Mouse (Mus musculus) embryonic facial prominence, embryonic 12.5 days (tissue): ENCODE data around the gene Lamtor2. TPM values are rescaled to one million over a fixed set of nuclear protein-coding genes. Genes with fewer than 3 reads are reported as not detected.
"Not testable (repeated sequence)": the region's sequence is repeated elsewhere in the genome, so short reads cannot be mapped to it uniquely, and the experiment has no call there.

Experiments
- ATAC-seq: fragments of 200-750 bp; cut with Nextera tagmentation; 2 replicates; pipeline ENCODE4 v1.8.0; 2017; ENCODE audit not compliant: insufficient number of reproducible peaks, insufficient read depth, low FRiP score, low TSS enrichment
- H3K27ac ChIP-seq: fragments of 300-500 bp; sonication (generic); 2 replicates; pipeline ENCODE4 v1.5.1; 2016; ENCODE audit warnings: mild to moderate bottlenecking
- H3K27me3 ChIP-seq: fragments of 300-500 bp; sonication (generic); 2 replicates; pipeline ENCODE4 v1.6.1; 2016; ENCODE audit warnings: mild to moderate bottlenecking, moderate library complexity
- H3K36me3 ChIP-seq: fragments of 300-500 bp; sonication (generic); 2 replicates; pipeline ENCODE4 v1.6.1; 2016; ENCODE audit warnings: mild to moderate bottlenecking
- H3K4me1 ChIP-seq: fragments of 300-500 bp; sonication (generic); 2 replicates; pipeline ENCODE4 v1.6.1; 2016
- H3K4me2 ChIP-seq: fragments of 300-500 bp; sonication (generic); replicated peaks from 2 replicates; pipeline ENCODE4 v1.6.1; 2016; ENCODE audit warnings: mild to moderate bottlenecking, moderate library complexity
- H3K4me3 ChIP-seq: fragments of 300-500 bp; sonication (generic); 2 replicates; pipeline ENCODE4 v1.5.1; 2016; ENCODE audit warnings: mild to moderate bottlenecking
- H3K9ac ChIP-seq: fragments of 300-500 bp; sonication (generic); 2 replicates; pipeline ENCODE4 v1.6.1; 2016; ENCODE audit warnings: mild to moderate bottlenecking, moderate library complexity
- H3K9me3 ChIP-seq: fragments of 300-500 bp; sonication (generic); 2 replicates; pipeline ENCODE4 v1.6.1; 2016; ENCODE audit warnings: mild to moderate bottlenecking, moderate library complexity
- WGBS: fragments of 180-500 bp; shearing (Covaris S2); methylation state at CpG from one replicate; pipeline ENCODE4 v1.1.7; 2016; 5-methylcytosine and 5-hydroxymethylcytosine counted together
- polyA plus RNA-seq: library from polyadenylated mRNA; unstranded; fragments of >200 nt; fragmentation: Nextera tagmentation; extraction: Ambion mirVana; gene quantifications from 2 replicates; pipeline ENCODE4 v1.2.1, GENCODE M21; 2016

The Lamtor2 gene
- polyA plus RNA-seq, 1 experiment from 2014 or later: 144 TPM

DNA sequence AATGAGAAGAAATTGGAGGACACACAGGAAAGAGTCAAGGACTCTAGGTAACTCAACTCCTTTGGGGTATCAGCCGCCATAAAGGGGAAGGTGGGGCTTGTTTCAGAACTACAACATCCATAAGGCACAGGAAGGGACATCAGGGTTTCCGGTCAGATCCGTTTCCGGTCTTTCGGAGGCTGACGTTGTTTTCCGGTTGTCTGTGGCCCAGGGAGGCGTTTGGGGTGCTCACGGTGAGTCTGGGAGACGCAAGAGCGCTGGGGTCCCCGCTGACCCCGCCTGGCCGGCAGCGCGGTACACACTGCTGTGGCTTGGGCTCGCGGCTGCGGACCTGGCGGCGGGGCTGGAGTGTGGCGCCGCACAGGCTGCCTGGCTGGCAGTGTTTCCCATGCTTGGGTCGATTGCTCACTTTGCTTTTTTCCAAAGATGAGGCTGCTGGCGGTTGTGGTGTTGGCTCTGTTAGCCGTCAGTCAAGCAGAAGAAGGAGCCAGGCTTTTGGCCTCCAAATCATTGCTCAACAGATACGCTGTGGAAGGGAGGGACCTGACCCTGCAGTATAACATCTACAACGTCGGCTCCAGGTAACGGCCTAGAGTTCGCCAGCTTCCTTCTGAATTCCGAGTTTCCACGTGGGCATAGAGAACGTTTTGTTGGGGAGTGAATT is 26.7 kb upstream of the Lamtor2 start:
- Histone ChIP-seq H3K9me3 (no peaks in the 10 kb centered on the region), H3K27me3 (no peaks in the 10 kb centered on the region), H3K4me2 (peak overlapping the region; percentile 82), H3K4me1 (peaks cover 7% of the 10 kb centered on the region), H3K9ac (peak overlapping the region; percentile 88), H3K4me3 (peak overlapping the region; percentile 93), H3K36me3 (peaks cover 30% of the 10 kb centered on the region), H3K27ac (no peak overlapping the region)
- ATAC-seq: peak; percentile 59; the same call in 1 of the 2 replicates
- under 1% methylated on average over 34 of the region's 34 CpGs for WGBS

- Histone ChIP-seq H3K27me3 (no peaks in the 10 kb centered on the region), H3K4me2 (peak overlapping the region; percentile 82), H3K27ac (no peak overlapping the region), H3K4me1 (peaks cover 7% of the 10 kb centered on the region), H3K4me3 (peak overlapping the region; percentile 93), H3K36me3 (peaks cover 21% of the 10 kb centered on the region), H3K9ac (peak overlapping the region; percentile 88; the same call in 1 of the 2 replicates), H3K9me3 (no peaks in the 10 kb centered on the region)
- WGBS: 48% methylated on average over 8 of the region's 8 CpGs
- peak; percentile 54; the same call in 1 of the 2 replicates for ATAC-seq
These were observed 25.9 kb upstream of the Lamtor2 start for GRCm38 (mm10) chr3:88578498-88579424.

DNA sequence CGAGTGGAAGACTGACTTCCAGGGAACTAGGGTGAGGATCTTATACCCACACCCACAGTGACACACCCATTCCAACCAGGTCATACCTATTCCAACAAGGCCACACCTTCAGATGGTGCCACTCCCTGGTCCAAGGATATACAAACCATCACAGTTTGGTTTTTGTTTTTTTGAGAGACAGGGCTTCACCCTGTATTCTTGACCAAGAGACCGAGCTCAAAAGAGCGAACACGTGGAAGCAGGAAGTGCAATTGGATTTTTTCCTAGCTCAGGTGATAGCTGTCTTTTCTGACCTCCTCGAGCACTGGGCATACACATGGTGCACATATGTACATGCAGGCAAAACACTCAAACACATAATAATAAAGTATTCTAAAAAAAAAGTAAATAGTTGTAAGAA is 25.0 kb upstream of the Lamtor2 start:
- H3K9me3 ChIP-seq, H3K9ac ChIP-seq, H3K4me3 ChIP-seq, H3K27me3 ChIP-seq, H3K4me2 ChIP-seq, H3K27ac ChIP-seq, H3K4me1 ChIP-seq, ATAC-seq: not testable (repeated sequence)
- peaks cover 12% of the 10 kb centered on the region for H3K36me3 ChIP-seq
- WGBS: 83% methylated on average over 5 of the region's 5 CpGs

DNA sequence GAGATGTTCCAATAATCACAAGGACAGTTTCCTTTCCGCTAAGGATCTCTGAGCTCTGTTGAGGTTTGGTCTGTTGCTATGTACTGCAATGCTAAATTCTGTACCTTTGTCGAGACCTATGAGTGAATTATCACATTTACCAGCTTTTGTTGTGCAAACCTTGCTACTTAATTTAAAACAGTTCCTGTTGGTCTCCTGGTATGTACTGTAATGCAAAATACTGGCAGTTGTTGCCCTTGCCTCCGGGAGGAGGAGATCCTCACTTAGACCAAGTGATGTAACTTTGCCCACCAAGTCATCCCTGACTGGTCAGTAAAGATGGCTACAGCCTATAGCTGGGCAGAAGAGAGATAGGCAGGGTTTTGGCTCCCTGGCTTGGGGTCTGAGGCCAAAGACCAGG is 22.7 kb upstream of the Lamtor2 start, which contains the start of gene Ssr2:
Gene Ssr2, plus strand, starts transcription at position 337 of the 400 bp plus-strand sequence.
- Histone ChIP-seq H3K27ac (no peak within 1 kb of the TSS), H3K9me3 (no peaks in the 10 kb centered on the region), H3K36me3 (0 out of 2 replicates have a peak, but pooled peaks cover 4% of the 10 kb centered on the region), H3K9ac (no peak within 1 kb of the TSS), H3K4me1 (peaks cover 6% of the 10 kb centered on the region), H3K4me2 (no peak within 1 kb of the TSS), H3K27me3 (no peaks in the 10 kb centered on the region), H3K4me3 (no peak within 1 kb of the TSS)
- WGBS: 85% methylated on average over 3 of the region's 3 CpGs
- no peak for ATAC-seq

GRCm38 (mm10) chr3:88573810-88574209 is 20.9 kb upstream of the Lamtor2 start:
- H3K9ac ChIP-seq: no peak overlapping the region
- H3K27me3 ChIP-seq: no peaks in the 10 kb centered on the region
- no peak overlapping the region for H3K4me3 ChIP-seq
- no peak for ATAC-seq
- H3K9me3 ChIP-seq: no peaks in the 10 kb centered on the region
- no peak overlapping the region for H3K27ac ChIP-seq
- H3K4me1 ChIP-seq: no peaks in the 10 kb centered on the region
- 87% methylated on average over 2 of the region's 2 CpGs for WGBS
- peaks cover 21% of the 10 kb centered on the region for H3K36me3 ChIP-seq
- no peak overlapping the region for H3K4me2 ChIP-seq

DNA sequence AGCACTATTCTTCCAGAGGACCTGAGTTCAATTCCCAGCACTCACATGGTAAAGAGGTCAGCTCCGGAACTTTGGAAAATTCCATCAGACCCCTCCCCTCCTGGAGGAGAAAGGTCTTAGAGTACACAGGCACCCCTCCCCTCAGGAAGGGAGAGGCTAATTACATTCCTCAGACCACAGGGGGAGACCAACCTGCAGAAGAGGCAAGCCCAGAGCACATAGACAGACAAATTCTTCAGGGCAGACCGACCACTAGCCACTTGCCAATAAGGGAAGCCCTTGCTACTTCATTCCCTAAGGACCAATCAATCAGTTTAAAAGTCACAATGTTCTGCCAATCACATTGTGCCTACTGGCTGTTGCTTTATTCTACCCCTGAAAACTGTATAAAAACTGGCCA is 20.0 kb upstream of the Lamtor2 start:
- no peaks in the 10 kb centered on the region for H3K4me1 ChIP-seq
- no peak for ATAC-seq
- WGBS: 76% methylated on average over 2 of the region's 2 CpGs
- no peak overlapping the region for H3K27ac ChIP-seq
- H3K4me3 ChIP-seq: no peak overlapping the region
- H3K4me2 ChIP-seq: no peak overlapping the region
- H3K27me3 ChIP-seq: no peaks in the 10 kb centered on the region
- no peaks in the 10 kb centered on the region for H3K9me3 ChIP-seq
- peaks cover 31% of the 10 kb centered on the region for H3K36me3 ChIP-seq
- no peak overlapping the region for H3K9ac ChIP-seq

DNA sequence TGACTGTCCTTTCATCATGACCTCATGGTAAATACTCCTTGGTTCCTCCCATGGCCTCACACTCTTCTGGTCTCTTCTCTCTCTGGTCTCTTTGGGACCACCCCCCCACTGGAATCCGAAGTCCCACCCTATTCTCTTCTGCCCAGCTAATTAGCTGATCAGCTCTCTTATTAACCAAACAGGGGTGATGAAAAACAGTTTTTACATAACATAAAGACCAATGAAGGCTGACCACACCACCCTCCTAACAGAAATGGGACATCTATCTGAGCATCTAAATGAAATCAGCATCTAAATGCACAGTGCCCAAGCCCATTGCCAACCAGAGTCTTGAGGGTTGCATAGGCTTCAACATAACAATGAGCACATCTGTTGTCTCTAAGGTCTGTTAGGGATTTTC is 19.0 kb upstream of the Lamtor2 start:
- Histone ChIP-seq H3K36me3 (peaks cover 40% of the 10 kb centered on the region), H3K4me3 (no peak overlapping the region), H3K9ac (no peak overlapping the region), H3K4me1 (no peaks in the 10 kb centered on the region), H3K9me3 (no peaks in the 10 kb centered on the region), H3K4me2 (no peak overlapping the region), H3K27ac (no peak overlapping the region), H3K27me3 (no peaks in the 10 kb centered on the region)
- no peak for ATAC-seq
- WGBS: 76% methylated on average over 1 of the region's 1 CpGs

DNA sequence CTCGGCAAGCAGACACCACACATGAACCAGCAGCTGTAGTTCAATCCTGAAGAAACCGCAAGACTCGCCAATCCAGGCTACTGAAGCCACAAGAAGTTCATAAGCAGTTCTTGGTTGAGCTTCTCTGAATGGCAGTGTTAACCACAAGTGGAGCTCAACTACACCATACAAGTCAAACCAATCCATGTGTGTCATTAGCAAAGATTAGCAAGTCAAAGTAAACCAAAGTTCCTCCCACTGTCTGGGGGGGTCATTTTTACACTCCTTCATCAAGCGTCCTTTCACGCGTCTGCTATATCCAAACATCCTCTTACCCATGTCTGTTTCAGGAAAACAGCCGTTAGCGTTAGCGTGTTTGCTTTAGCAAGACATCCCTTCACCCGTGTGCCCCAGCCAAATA is 17.5 kb upstream of the Lamtor2 start:
- Histone ChIP-seq H3K27me3 (no peaks in the 10 kb centered on the region), H3K36me3 (peaks cover 55% of the 10 kb centered on the region), H3K4me3 (no peak overlapping the region), H3K9me3 (no peaks in the 10 kb centered on the region), H3K9ac (no peak overlapping the region), H3K27ac (no peak overlapping the region), H3K4me1 (no peaks in the 10 kb centered on the region), H3K4me2 (no peak overlapping the region)
- no peak for ATAC-seq
- 95% methylated on average over 10 of the region's 10 CpGs for WGBS

GRCm38 (mm10) chr3:88569694-88570093 is 16.8 kb upstream of the Lamtor2 start:
- 95% methylated on average over 5 of the region's 5 CpGs for WGBS
- no peak overlapping the region for H3K27ac ChIP-seq
- H3K27me3 ChIP-seq: no peaks in the 10 kb centered on the region
- H3K4me2 ChIP-seq: no peak overlapping the region
- H3K9ac ChIP-seq: no peak overlapping the region
- no peaks in the 10 kb centered on the region for H3K9me3 ChIP-seq
- no peak overlapping the region for H3K4me3 ChIP-seq
- H3K4me1 ChIP-seq: no peaks in the 10 kb centered on the region
- peaks cover 62% of the 10 kb centered on the region for H3K36me3 ChIP-seq
- no peak for ATAC-seq

DNA sequence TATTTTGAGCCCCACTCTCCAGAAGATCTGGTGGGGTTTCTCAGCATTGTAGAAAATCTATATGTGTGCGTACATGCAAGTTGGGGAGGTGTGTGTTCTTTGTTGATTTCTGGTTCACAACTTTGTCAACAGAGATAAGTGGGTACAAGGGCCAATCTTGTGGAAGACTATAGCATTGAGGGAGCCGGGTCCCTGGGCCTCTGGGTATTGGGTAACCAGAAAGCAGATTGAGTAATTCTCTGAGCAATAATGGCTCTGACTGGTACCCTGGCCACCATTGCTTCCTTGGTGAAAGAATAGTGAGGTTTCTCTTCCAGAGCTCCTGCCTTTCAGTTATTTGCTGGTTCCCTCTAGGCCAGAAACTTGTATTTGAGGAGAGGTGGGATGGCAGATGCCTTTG is 16.2 kb upstream of the Lamtor2 start:
- Histone ChIP-seq H3K9me3 (no peaks in the 10 kb centered on the region), H3K27ac (no peak overlapping the region), H3K27me3 (no peaks in the 10 kb centered on the region), H3K9ac (no peak overlapping the region), H3K4me2 (no peak overlapping the region), H3K4me3 (no peak overlapping the region), H3K36me3 (peaks cover 68% of the 10 kb centered on the region), H3K4me1 (no peaks in the 10 kb centered on the region)
- 96% methylated on average over 2 of the region's 2 CpGs for WGBS
- no peak for ATAC-seq

DNA sequence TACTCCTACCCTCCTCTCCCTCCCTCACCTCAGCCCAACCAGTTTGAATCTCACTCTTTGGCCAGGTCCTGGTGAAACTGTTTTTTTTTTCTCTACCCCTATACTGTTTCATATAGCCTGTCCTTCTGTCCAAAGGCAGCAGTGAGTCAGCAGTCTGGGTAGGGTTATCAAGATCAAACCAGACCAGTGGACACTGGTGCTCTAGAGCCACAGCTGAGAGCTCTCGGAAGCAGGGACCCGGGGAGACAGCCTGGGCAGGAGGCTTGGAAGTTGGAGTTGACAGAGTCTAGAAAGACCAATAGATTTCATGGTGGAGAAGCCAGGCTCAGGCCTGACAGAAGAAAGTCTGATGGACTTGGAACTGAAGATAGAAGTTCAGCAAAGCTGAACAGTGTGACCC is 15.7 kb upstream of the Lamtor2 start:
- no peaks in the 10 kb centered on the region for H3K27me3 ChIP-seq
- no peak overlapping the region for H3K9ac ChIP-seq
- H3K27ac ChIP-seq: no peak overlapping the region
- H3K36me3 ChIP-seq: peaks cover 72% of the 10 kb centered on the region
- no peak overlapping the region for H3K4me3 ChIP-seq
- 96% methylated on average over 2 of the region's 2 CpGs for WGBS
- no peaks in the 10 kb centered on the region for H3K4me1 ChIP-seq
- ATAC-seq: no peak
- H3K9me3 ChIP-seq: no peaks in the 10 kb centered on the region
- H3K4me2 ChIP-seq: no peak overlapping the region

DNA sequence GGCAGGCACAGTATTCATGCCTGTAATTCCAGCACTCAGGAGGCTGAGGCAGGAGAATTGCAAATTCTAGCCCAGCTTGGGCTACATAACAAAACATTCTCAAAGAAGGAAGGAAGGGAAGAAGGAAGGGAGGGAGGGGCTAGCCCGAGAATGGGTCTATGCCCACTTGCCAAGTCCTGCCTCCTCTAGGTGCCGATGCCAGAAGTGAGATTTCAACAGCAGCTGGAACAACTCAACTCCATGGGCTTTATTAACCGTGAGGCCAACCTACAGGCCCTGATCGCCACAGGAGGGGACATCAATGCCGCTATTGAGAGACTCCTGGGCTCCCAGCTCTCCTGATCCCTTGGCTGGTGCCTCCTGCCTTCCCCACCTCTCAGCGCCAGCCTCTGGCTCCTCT is 15.0 kb upstream of the Lamtor2 start:
- Histone ChIP-seq H3K27me3 (no peaks in the 10 kb centered on the region), H3K36me3 (peaks cover 80% of the 10 kb centered on the region), H3K4me2 (no peak overlapping the region), H3K27ac (no peak overlapping the region), H3K4me1 (no peaks in the 10 kb centered on the region), H3K9ac (no peak overlapping the region), H3K4me3 (no peak overlapping the region), H3K9me3 (no peaks in the 10 kb centered on the region)
- 97% methylated on average over 6 of the region's 6 CpGs for WGBS
- ATAC-seq: no peak
